8 mouse cellular contexts compared by ENCODE assay signal in the genomic region with DNA sequence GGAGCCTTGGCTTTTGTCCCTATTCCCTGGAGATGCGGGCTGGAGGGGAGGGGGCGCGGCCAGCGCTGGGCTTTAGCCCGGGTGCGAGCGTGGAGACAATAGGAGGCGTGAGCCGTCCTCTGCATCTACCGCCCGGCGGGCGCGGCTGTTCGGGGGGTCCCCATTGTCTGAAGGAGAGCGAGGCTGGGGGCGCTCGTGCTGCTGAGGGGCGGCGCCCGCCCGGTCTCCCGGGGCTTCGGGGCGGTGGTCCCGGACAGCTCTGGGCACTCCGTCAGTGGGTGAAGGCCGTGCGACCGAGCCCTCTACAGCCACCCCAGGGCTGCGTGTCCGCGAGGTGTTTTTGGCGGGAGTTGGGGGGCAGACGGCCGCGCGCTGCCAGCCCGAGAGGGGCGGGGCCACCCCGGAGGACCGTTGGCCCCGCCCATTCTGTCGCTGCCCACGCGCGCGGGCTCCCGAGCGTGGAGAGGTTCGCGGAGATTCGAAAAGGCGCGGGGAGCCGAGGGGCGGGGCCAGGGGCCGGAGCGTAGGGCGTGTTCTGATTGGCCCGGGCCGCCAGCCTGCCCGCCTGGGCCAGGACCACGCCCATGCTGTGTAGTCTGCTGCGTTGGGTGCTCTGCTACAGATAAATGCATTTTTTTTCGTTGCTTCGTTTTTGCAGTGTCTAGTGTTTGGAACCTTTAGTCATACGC. TPM values are rescaled to one million over a fixed set of nuclear protein-coding genes. Genes with fewer than 3 reads are reported as not detected.
DNase-seq lines count a peak whose midpoint lies in the region; ATAC-seq lines count a peak whose summit lies in the region.

No protein-coding gene starts in this region.

- DNase-seq in ZHBTc4 (ENCODE audit: low read depth, low spot score) = peak; percentile 96
- peak; percentile 81 to 85 for DNase-seq in gastrocnemius, adult 8-10 months (ENCODE audit: low spot score in 2 of 2)
- peak; percentile 97 for DNase-seq in induced T-regulatory cell, adult 2 months (ENCODE audit: low read depth)
- DNase-seq in left cerebral cortex, adult 9 months (ENCODE audit: low spot score in 2 of 2) = peak; percentile 85 to 93
- peak; percentile 97 for DNase-seq in right cerebral cortex, postnatal 14 days
- peak; percentile 92 to 93 for DNase-seq in urinary bladder, postnatal 36 days (ENCODE audit: low spot score in 2 of 2)

- peak; percentile 73 for ATAC-seq in common myeloid progenitor, adult 5-6 weeks (replicated peaks; ENCODE audit: low read depth, poor library complexity, severe bottlenecking)
- ATAC-seq in megakaryocyte progenitor cell, adult 5-6 weeks (replicated peaks; ENCODE audit: poor library complexity) = peak; percentile 82

RNA-seq across cellular contexts. Expression of gene Stmn1, which starts 0.6 kb away (rescaled TPM):
- total RNA-seq in common myeloid progenitor, adult 5-6 weeks (2017) = 1,614 and 1,654 TPM in 2 replicates
- total RNA-seq in gastrocnemius, adult 8-10 months (2022) = 1 to 10 TPM; 2.7 to 4.4 (median 2.8) TPM
- total RNA-seq in megakaryocyte progenitor cell, adult 5-6 weeks (2015) = 794 and 868 TPM in 2 replicates
- total RNA-seq in megakaryocyte progenitor cell, adult 5-6 weeks (2017) = 1,207 and 1,242 TPM in 2 replicates

RNA-seq across cellular contexts. Expression of gene Paqr7, which starts 27.8 kb away (rescaled TPM):
- total RNA-seq in common myeloid progenitor, adult 5-6 weeks (2017) = 10.6 and 12.6 TPM in 2 replicates
- 1 to 10 TPM; 2.8 to 5.5 (median 5.0) TPM for total RNA-seq in gastrocnemius, adult 8-10 months (2022)
- total RNA-seq in megakaryocyte progenitor cell, adult 5-6 weeks (2015) = 5.2 and 7.3 TPM in 2 replicates
- total RNA-seq in megakaryocyte progenitor cell, adult 5-6 weeks (2017) = 11.1 and 13.5 TPM in 2 replicates

RNA-seq across cellular contexts. Expression of gene Aunip, which starts 42.1 kb away (rescaled TPM):
- 32.6 and 37.0 TPM in 2 replicates for total RNA-seq in common myeloid progenitor, adult 5-6 weeks (2017)
- total RNA-seq in gastrocnemius, adult 8-10 months (2022) = not detected
- total RNA-seq in megakaryocyte progenitor cell, adult 5-6 weeks (2015) = 11.8 and 14.6 TPM in 2 replicates
- 24.3 and 30.6 TPM in 2 replicates for total RNA-seq in megakaryocyte progenitor cell, adult 5-6 weeks (2017)

Comparison
In these comparisons a context has a peak if more than half of its experiments do, and no peak if none do; other contexts are left out.
1. Peak in every context shown above with its lines: DNase-seq and ATAC-seq.
2. RNA of gene Stmn1, which starts 0.6 kb away (total RNA-seq): 1,614 to 1,654 TPM in common myeloid progenitor, adult 5-6 weeks and 794 to 1,242 TPM in megakaryocyte progenitor cell, adult 5-6 weeks; 2.7 to 4.4 TPM in gastrocnemius, adult 8-10 months; every median in the first group is over 100 times any median in the second.
3. RNA of gene Aunip, which starts 42.1 kb away (total RNA-seq): 32.6 to 37.0 TPM in common myeloid progenitor, adult 5-6 weeks and 11.8 to 30.6 TPM in megakaryocyte progenitor cell, adult 5-6 weeks; not detected in gastrocnemius, adult 8-10 months; every median in the first group is over 10 times any median in the second.